Mouse (Mus musculus): ENCODE data around the gene Mlc1. TPM values are rescaled to one million over a fixed set of nuclear protein-coding genes. Genes with fewer than 3 reads are reported as not detected.

Mlc1 gene
- polyA plus RNA-seq, 1 experiment from 2014 or later: 0.05 TPM

DNA sequence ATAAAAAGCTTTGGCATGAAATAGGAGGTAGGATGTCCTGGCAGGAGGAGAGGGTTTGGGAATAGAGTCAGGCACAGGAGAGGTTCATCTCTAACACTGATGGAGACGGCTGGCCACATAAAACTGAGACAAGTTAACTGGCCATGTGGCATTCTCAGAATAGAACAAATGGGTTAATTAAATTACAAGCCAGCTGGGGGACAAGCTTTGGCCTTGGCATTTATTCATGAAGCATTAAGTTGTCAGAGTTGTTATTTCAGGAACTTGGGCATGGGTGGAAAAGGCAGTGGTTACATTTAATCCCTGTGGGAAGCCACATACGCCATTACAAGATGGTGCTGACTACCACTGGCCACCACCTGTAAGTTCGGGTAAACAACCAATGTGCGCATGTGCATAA lies 27.6 kb downstream of the Mlc1 start:
- 83% methylated on average over 4 of the region's 4 CpGs for WGBS

DNA sequence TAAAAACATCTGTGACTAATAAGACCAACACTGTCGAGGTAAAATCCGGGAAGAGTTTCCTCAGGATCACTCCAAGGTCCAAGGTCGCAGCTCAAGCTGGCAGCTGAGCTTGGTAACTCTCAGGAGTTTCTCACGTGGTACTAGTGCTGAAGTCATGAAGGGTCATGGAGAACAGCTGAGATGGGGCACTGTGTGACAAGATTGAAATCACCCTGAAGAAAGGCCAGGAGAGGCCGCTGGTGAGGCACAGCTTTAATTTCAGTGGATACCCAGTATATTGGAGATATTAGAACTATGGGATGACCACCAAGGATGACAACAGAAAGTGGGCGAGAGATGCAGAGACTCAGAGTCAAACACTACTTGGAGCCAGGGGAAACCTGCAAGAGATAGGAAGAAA lies 32.0 kb downstream of the Mlc1 start:
- Histone ChIP-seq H3K4me3 (ENCODE audit: low read length) (no peak overlapping the region), H3K9me3 (replicated peaks; ENCODE audit: control insufficient read depth, low read length) (no peaks in the 10 kb centered on the region), H3K27me3 (ENCODE audit: control insufficient read depth, insufficient read depth, low read length) (no peaks in the 10 kb centered on the region), H3K9ac (ENCODE audit: low read length) (no peak overlapping the region), H3K4me2 (ENCODE audit: low read depth, low read length) (no peak overlapping the region), H3K36me3 (ENCODE audit: control insufficient read depth, insufficient read depth) (no peaks in the 10 kb centered on the region), H3K27ac (ENCODE audit: low read length) (no peak overlapping the region), H3K4me1 (ENCODE audit: control insufficient read depth, insufficient read depth, low read length) (peaks cover 5% of the 10 kb centered on the region)
- no peak for ATAC-seq (replicated peaks; ENCODE audit: extremely low read depth, insufficient read depth, low FRiP score)
- 49% methylated on average over 6 of the region's 6 CpGs for WGBS

More for the DNA sequence above, 27.6 kb downstream of the Mlc1 start:
- Histone ChIP-seq H3K27me3 (ENCODE audit: control insufficient read depth, insufficient read depth, low read length) (peaks cover 21% of the 10 kb centered on the region), H3K9me3 (replicated peaks; ENCODE audit: control insufficient read depth, low read length) (no peaks in the 10 kb centered on the region), H3K36me3 (ENCODE audit: control insufficient read depth, insufficient read depth) (no peaks in the 10 kb centered on the region), H3K4me1 (ENCODE audit: control insufficient read depth, insufficient read depth, low read length) (no peaks in the 10 kb centered on the region), H3K27ac (ENCODE audit: low read length) (no peak overlapping the region), H3K4me3 (ENCODE audit: low read length) (no peak overlapping the region), H3K9ac (ENCODE audit: low read length) (no peak overlapping the region), H3K4me2 (ENCODE audit: low read depth, low read length) (no peak overlapping the region)
- no peak for ATAC-seq (replicated peaks; ENCODE audit: extremely low read depth, insufficient read depth, low FRiP score)

- Histone ChIP-seq H3K9me3 (replicated peaks; ENCODE audit: control insufficient read depth, low read length) (no peaks in the 10 kb centered on the region), H3K27ac (ENCODE audit: low read length) (no peak overlapping the region), H3K4me3 (ENCODE audit: low read length) (no peak overlapping the region), H3K27me3 (ENCODE audit: control insufficient read depth, insufficient read depth, low read length) (no peaks in the 10 kb centered on the region), H3K4me2 (ENCODE audit: low read depth, low read length) (no peak overlapping the region), H3K36me3 (ENCODE audit: control insufficient read depth, insufficient read depth) (no peaks in the 10 kb centered on the region), H3K9ac (ENCODE audit: low read length) (no peak overlapping the region), H3K4me1 (ENCODE audit: control insufficient read depth, insufficient read depth, low read length) (peaks cover 5% of the 10 kb centered on the region)
- WGBS: 62% methylated on average over 5 of the region's 5 CpGs
- no peak for ATAC-seq (replicated peaks; ENCODE audit: extremely low read depth, insufficient read depth, low FRiP score)
Observed at GRCm38 (mm10) chr15:88943896-88944551, 34.8 kb downstream of the Mlc1 start.

- no peak overlapping the region for H3K4me3 ChIP-seq (ENCODE audit: low read length)
- 33% methylated on average over 5 of the region's 5 CpGs for WGBS
- ATAC-seq (replicated peaks; ENCODE audit: extremely low read depth, insufficient read depth, low FRiP score): no peak; the same call in 1 of the 2 replicates
- H3K9ac ChIP-seq (ENCODE audit: low read length): no peak overlapping the region
- H3K27ac ChIP-seq (ENCODE audit: low read length): no peak overlapping the region
- H3K4me2 ChIP-seq (ENCODE audit: low read depth, low read length): no peak overlapping the region
- H3K9me3 ChIP-seq (replicated peaks; ENCODE audit: control insufficient read depth, low read length): no peaks in the 10 kb centered on the region
- H3K27me3 ChIP-seq (ENCODE audit: control insufficient read depth, insufficient read depth, low read length): no peaks in the 10 kb centered on the region
- H3K36me3 ChIP-seq (ENCODE audit: control insufficient read depth, insufficient read depth): no peaks in the 10 kb centered on the region
- peaks cover 5% of the 10 kb centered on the region for H3K4me1 ChIP-seq (ENCODE audit: control insufficient read depth, insufficient read depth, low read length)
Observed at GRCm38 (mm10) chr15:88942783-88943182, 36.0 kb downstream of the Mlc1 start.

GRCm38 (mm10) chr15:88937291-88937650 lies 41.5 kb downstream of the Mlc1 start:
- Histone ChIP-seq H3K36me3 (ENCODE audit: control insufficient read depth, insufficient read depth) (no peaks in the 10 kb centered on the region), H3K4me1 (ENCODE audit: control insufficient read depth, insufficient read depth, low read length) (no peaks in the 10 kb centered on the region), H3K4me3 (ENCODE audit: low read length) (no peak overlapping the region), H3K27ac (ENCODE audit: low read length) (no peak overlapping the region), H3K9me3 (replicated peaks; ENCODE audit: control insufficient read depth, low read length) (0 out of 2 replicates have a peak, but pooled peaks cover 2% of the 10 kb centered on the region), H3K9ac (ENCODE audit: low read length) (no peak overlapping the region), H3K27me3 (ENCODE audit: control insufficient read depth, insufficient read depth, low read length) (no peaks in the 10 kb centered on the region), H3K4me2 (ENCODE audit: low read depth, low read length) (no peak overlapping the region)
- no peak for ATAC-seq (replicated peaks; ENCODE audit: extremely low read depth, insufficient read depth, low FRiP score)
- 67% methylated on average over 2 of the region's 2 CpGs for WGBS

GRCm38 (mm10) chr15:88936619-88937290 lies 42.1 kb downstream of the Mlc1 start:
- Histone ChIP-seq H3K27me3 (ENCODE audit: control insufficient read depth, insufficient read depth, low read length) (no peaks in the 10 kb centered on the region), H3K4me3 (ENCODE audit: low read length) (no peak overlapping the region), H3K4me2 (ENCODE audit: low read depth, low read length) (no peak overlapping the region), H3K36me3 (ENCODE audit: control insufficient read depth, insufficient read depth) (no peaks in the 10 kb centered on the region), H3K9me3 (replicated peaks; ENCODE audit: control insufficient read depth, low read length) (0 out of 2 replicates have a peak, but pooled peaks cover 2% of the 10 kb centered on the region), H3K9ac (ENCODE audit: low read length) (no peak overlapping the region), H3K27ac (ENCODE audit: low read length) (no peak overlapping the region), H3K4me1 (ENCODE audit: control insufficient read depth, insufficient read depth, low read length) (no peaks in the 10 kb centered on the region)
- 62% methylated on average over 6 of the region's 6 CpGs for WGBS
- ATAC-seq (replicated peaks; ENCODE audit: extremely low read depth, insufficient read depth, low FRiP score): no peak

DNA sequence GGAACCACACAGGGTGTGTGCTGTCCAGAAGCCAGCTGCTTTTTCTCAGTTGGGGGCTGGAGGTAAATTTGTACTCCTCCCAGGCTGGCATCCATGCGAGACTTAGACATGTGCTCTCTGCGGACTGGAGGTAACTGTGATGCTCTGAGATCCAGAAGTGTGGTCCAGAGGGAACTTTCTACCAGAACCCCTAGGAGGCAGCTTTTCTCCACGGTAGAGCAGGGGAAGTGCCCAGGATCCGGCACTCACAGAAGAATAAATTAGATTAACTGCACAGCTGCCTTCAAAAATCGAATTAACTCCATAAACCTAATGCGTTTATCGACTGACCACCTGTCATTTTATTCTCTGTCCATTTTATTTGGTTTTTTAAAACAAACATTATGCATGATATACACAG lies 44.7 kb downstream of the Mlc1 start:
- whole genome bisulfite sequencing: 62% methylated on average over 7 of the region's 7 CpGs
- H3K4me1 ChIP-seq (ENCODE audit: control insufficient read depth, insufficient read depth, low read length): no peaks in the 10 kb centered on the region
- no peaks in the 10 kb centered on the region for H3K27me3 ChIP-seq (ENCODE audit: control insufficient read depth, insufficient read depth, low read length)
- H3K4me3 ChIP-seq (ENCODE audit: low read length): no peak overlapping the region
- H3K4me2 ChIP-seq (ENCODE audit: low read depth, low read length): no peak overlapping the region
- 0 out of 2 replicates have a peak, but pooled peaks cover 4% of the 10 kb centered on the region for H3K9me3 ChIP-seq (replicated peaks; ENCODE audit: control insufficient read depth, low read length)
- ATAC-seq (replicated peaks; ENCODE audit: extremely low read depth, insufficient read depth, low FRiP score): no peak
- no peak overlapping the region for H3K27ac ChIP-seq (ENCODE audit: low read length)
- no peaks in the 10 kb centered on the region for H3K36me3 ChIP-seq (ENCODE audit: control insufficient read depth, insufficient read depth)
- H3K9ac ChIP-seq (ENCODE audit: low read length): no peak overlapping the region

DNA sequence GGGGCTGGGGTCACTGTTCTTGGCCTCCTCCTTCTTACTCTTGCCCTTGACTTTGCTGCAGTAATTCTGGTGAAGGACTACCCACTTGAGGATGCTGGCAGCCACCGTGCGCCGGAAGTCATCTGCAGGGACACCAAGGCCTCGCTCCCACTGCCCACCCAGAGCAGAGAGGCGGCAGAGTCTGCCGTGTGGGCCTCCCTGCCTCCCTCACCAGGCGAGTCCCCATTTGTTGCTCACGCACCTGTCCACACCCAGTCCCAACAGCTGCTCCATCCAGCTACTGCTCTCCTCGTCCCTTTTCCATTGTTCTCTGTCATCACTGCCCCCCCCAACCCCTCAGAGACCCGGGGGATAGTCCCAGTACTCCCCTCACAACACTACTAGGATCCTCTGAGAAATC lies 46.1 kb downstream of the Mlc1 start:
- no peaks in the 10 kb centered on the region for H3K36me3 ChIP-seq (ENCODE audit: control insufficient read depth, insufficient read depth)
- H3K9me3 ChIP-seq (replicated peaks; ENCODE audit: control insufficient read depth, low read length): 0 out of 2 replicates have a peak, but pooled peaks cover 4% of the 10 kb centered on the region
- no peak for ATAC-seq (replicated peaks; ENCODE audit: extremely low read depth, insufficient read depth, low FRiP score)
- WGBS: 89% methylated on average over 10 of the region's 10 CpGs
- no peak overlapping the region for H3K9ac ChIP-seq (ENCODE audit: low read length)
- no peaks in the 10 kb centered on the region for H3K27me3 ChIP-seq (ENCODE audit: control insufficient read depth, insufficient read depth, low read length)
- H3K4me1 ChIP-seq (ENCODE audit: control insufficient read depth, insufficient read depth, low read length): no peaks in the 10 kb centered on the region
- no peak overlapping the region for H3K27ac ChIP-seq (ENCODE audit: low read length)
- no peak overlapping the region for H3K4me3 ChIP-seq (ENCODE audit: low read length)
- H3K4me2 ChIP-seq (ENCODE audit: low read depth, low read length): no peak overlapping the region

DNA sequence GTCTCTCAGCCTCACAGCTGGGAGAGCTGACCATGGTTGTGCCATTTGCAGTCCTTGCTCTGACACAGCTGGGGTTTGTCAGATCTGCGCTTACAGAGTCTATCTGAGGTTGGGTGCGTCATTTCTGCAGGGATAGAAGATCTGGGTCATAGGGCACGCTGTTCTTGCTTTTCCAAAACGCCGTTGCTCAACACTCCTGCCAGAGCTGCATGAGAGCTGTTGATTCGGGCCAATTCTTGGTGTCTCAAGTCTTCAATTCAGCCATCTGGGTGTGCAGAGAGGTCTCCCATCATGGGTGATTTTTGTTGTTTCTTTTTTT lies 56.9 kb downstream of the Mlc1 start:
- Histone ChIP-seq H3K27me3 (ENCODE audit: control insufficient read depth, insufficient read depth, low read length) (no peaks in the 10 kb centered on the region), H3K9me3 (replicated peaks; ENCODE audit: control insufficient read depth, low read length) (no peaks in the 10 kb centered on the region), H3K27ac (ENCODE audit: low read length) (no peak overlapping the region), H3K36me3 (ENCODE audit: control insufficient read depth, insufficient read depth) (no peaks in the 10 kb centered on the region), H3K9ac (ENCODE audit: low read length) (no peak overlapping the region), H3K4me2 (ENCODE audit: low read depth, low read length) (no peak overlapping the region), H3K4me1 (ENCODE audit: control insufficient read depth, insufficient read depth, low read length) (peaks cover 4% of the 10 kb centered on the region; the same call in 1 of the 2 replicates), H3K4me3 (ENCODE audit: low read length) (no peak overlapping the region)
- WGBS: 48% methylated on average over 6 of the region's 6 CpGs
- no peak for ATAC-seq (replicated peaks; ENCODE audit: extremely low read depth, insufficient read depth, low FRiP score)

Data from heart, embryonic 16.5 days (tissue).